Mouse (Mus musculus) telencephalon, adult 2 months (tissue): ENCODE data around the gene Taar5.

ENCODE experiments used
- DNase-seq: peaks from one replicate; pipeline ENCODE4 v3.0.0-alpha.2; 2011; ENCODE audit warnings: low read depth, low spot score

The Taar5 gene

GRCm38 (mm10) chr10:24008143-24008542 is 37.6 kb downstream of the Taar5 start:
- DNase-seq, result no peak
